Mouse (Mus musculus): Measurements from ENCODE around the gene Gm17428. TPM values are rescaled to one million over a fixed set of nuclear protein-coding genes. Genes with fewer than 3 reads are reported as not detected.
A peak's percentile ranks its signal among the peaks of the same experiment; 100 is the strongest.

The Gm17428 gene
- not detected in 2 replicates for polyA plus RNA-seq (2016; fragmentation: Nextera tagmentation; extraction: Ambion mirVana)

DNA sequence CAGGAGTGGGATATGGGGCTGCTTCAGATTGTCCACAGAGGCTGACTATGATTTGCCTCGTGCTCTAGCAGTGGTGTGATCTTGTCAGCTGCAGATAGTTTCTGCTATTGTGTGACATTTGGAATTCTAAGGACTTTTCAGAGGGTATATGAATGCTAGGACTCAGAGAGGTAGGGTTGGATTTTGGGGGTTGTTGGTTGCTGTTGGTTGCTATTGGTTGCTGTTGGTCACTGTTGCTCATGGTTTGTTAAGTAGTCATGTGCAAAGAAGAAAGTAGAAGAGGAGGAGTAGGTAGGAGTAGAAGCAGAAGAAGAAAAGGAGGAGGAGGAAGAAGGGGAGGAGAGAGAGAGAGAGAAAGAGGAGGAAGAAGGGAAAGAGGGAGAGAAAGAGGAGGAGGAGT, at the start of gene Gm17428:
Gene Gm17428, plus strand, starts transcription at position 301 of the 400 bp plus-strand sequence.
- ATAC-seq (ENCODE audit: low FRiP score, low read depth): no peak
- H3K4me2 ChIP-seq (replicated peaks): no peak within 1 kb of the TSS
- WGBS: 91% methylated on average over 1 of the region's 1 CpGs
- no peaks in the 10 kb centered on the region for H3K9me3 ChIP-seq
- H3K27me3 ChIP-seq (replicated peaks): no peaks in the 10 kb centered on the region
- peaks cover 9% of the 10 kb centered on the region; the same call in 1 of the 2 replicates for H3K4me1 ChIP-seq
- H3K36me3 ChIP-seq: no peaks in the 10 kb centered on the region
- H3K9ac ChIP-seq: no peak within 1 kb of the TSS
- no peak within 1 kb of the TSS for H3K27ac ChIP-seq
- no peak within 1 kb of the TSS for H3K4me3 ChIP-seq

DNA sequence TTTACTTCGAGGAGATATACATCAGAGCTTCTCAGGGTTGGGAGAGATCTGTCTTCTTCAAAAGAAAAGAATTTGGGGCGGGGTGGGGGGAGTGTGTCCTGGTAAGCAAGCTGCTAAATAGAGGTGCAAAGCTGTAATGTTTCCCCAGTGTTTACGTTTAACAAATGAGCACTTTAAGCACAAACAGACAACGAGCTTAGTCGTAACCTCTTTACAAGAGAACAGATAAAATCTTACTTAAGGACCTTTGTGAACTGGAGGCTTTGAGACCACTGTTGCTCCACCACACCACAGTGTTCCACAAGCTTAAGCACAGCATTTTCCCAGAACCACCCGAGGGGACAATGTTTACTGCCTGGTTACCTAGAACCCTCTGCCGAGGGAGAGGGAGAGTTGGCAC, 49.4 kb upstream of the Gm17428 start:
- Histone ChIP-seq H3K27me3 (replicated peaks) (no peaks in the 10 kb centered on the region; the same call in 1 of the 2 replicates), H3K4me1 (peaks cover 28% of the 10 kb centered on the region), H3K36me3 (no peaks in the 10 kb centered on the region), H3K4me3 (peak overlapping the region; percentile 53; the same call in 1 of the 2 replicates), H3K4me2 (replicated peaks) (peak overlapping the region; percentile 92), H3K9me3 (no peaks in the 10 kb centered on the region), H3K27ac (peak overlapping the region; percentile 89; the same call in 1 of the 2 replicates), H3K9ac (peak overlapping the region; percentile 85)
- no peak for ATAC-seq (ENCODE audit: low FRiP score, low read depth)
- WGBS: 11% methylated on average over 7 of the region's 7 CpGs

DNA sequence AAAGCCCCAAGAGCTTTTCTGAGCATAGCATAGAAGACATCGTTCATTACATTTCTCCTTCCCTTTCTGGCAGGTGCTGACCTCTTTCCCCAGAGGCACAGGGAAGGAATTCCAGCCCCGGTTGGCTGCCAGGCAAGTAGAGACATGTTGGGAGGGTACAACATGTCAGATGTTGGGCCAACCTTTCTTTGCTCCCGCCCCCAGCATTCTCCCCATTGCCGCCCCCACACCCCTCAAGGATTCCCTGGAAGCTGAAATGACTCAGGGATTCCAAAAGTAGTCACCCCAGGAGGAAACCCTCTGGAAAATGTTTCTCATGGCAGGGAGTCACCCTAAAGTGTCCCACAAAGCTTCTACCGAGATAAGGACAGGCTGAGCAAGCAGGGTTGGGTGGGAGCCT, 46.9 kb upstream of the Gm17428 start:
- Histone ChIP-seq H3K4me2 (replicated peaks) (no peak overlapping the region), H3K4me1 (peaks cover 20% of the 10 kb centered on the region), H3K4me3 (no peak overlapping the region), H3K27ac (no peak overlapping the region), H3K9me3 (no peaks in the 10 kb centered on the region), H3K36me3 (no peaks in the 10 kb centered on the region), H3K27me3 (replicated peaks) (no peaks in the 10 kb centered on the region; the same call in 1 of the 2 replicates), H3K9ac (no peak overlapping the region)
- no peak for ATAC-seq (ENCODE audit: low FRiP score, low read depth)
- 82% methylated on average over 5 of the region's 5 CpGs for WGBS

DNA sequence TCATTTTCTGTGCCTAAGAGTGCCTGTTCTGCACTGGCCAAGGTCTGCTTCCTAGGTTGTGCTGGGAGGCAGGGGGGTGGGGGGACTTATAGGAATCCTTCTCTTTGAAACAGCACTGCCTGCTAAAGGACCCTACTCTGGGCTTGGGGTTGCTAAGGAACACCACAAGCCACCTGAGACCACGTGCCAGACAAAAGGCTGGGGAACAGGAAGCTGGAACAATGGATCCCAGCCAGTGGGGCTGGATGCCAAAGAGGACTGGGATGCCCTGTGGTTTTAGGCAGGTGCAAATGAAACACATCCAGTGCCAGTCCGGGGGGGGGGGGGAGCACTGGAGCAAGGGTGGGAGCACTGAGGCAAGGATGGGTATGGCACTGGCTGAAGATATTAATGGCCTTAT, 46.3 kb upstream of the Gm17428 start:
- Histone ChIP-seq H3K4me1 (peaks cover 15% of the 10 kb centered on the region), H3K27ac (no peak overlapping the region), H3K4me3 (no peak overlapping the region), H3K4me2 (replicated peaks) (no peak overlapping the region), H3K36me3 (no peaks in the 10 kb centered on the region), H3K9me3 (no peaks in the 10 kb centered on the region), H3K27me3 (replicated peaks) (no peaks in the 10 kb centered on the region; the same call in 1 of the 2 replicates), H3K9ac (no peak overlapping the region)
- ATAC-seq (ENCODE audit: low FRiP score, low read depth): no peak
- 5% methylated on average over 2 of the region's 2 CpGs for WGBS

DNA sequence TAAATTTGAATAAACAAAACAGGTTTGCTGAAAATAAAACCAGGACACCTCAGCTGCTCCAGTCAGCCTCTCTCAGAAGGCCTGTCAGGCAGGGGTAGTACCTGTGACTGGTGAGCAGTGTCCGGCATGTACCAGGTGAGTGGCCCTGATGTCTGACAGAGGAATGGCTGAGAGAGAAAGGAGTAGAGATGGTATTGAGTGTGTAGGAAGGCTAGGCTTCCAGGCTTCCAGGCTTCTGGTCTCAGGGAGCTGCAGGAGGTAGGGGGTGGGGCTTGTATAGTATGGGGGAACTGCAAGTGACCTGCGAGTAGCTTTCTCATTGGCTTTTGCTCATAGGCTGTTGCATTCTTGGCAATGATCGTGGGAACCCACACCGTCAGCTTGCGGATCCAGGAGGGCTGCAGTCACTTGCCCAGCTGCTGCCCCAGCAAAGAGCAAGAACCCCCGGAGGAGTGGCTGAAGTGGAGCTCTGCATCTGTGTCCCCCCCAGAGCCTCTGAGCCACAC, 44.0 kb upstream of the Gm17428 start, which contains the start of gene Il25:
Gene Il25, plus strand, starts transcription at position 51 of the 506 bp plus-strand sequence.
- Histone ChIP-seq H3K27ac (no peak within 1 kb of the TSS), H3K4me1 (peaks cover 20% of the 10 kb centered on the region), H3K27me3 (replicated peaks) (no peaks in the 10 kb centered on the region), H3K4me3 (no peak within 1 kb of the TSS), H3K4me2 (replicated peaks) (peak within 1 kb of the TSS; percentile 35), H3K9ac (no peak within 1 kb of the TSS), H3K9me3 (no peaks in the 10 kb centered on the region), H3K36me3 (no peaks in the 10 kb centered on the region)
- no peak for ATAC-seq (ENCODE audit: low FRiP score, low read depth)
- 33% methylated on average over 6 of the region's 6 CpGs for WGBS

DNA sequence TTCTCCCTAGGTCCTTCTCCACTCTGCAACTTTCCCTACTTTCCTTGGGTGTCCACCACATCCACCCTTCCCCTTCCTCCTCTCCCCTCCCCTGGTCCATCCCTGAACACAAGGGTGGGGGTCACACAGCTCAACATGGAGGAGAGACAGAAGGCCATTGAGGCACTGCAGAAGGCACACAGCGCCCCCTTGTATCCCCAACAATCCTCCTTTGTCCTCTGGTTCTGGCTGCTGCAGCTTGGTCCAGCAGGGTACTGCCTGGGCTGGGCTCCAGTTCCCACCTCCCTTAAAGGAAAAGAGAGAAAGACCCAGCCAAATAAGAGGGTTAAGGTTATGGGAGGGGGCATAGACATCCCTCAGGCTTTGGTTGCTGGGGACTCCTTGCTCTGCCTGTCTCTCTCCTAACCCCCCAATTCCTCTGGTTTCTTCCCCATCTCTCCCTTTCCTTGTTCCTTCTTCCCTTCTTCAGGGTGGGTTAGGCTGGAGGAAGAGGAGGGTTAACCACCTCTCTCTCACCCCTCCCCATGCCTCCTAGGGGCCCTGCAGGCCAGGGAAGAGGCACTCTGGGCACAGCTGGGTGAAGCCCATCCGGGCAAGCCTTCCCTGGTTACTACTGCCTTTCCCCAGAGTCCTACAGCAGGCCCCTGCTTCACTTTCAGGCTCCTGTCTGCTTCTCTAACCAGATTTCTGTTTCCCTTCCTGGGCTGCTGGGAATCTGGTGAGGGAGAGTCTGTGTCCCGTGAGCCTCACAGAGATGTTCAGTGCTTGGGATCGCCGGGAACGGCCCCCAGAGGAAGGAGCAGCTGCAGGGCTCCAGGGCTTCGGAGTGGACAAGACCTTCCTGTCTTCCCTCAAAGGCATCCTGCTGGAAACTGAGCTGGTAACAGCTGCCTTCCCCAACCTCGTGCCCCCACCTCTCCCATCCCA, 40.6 kb upstream of the Gm17428 start, which contains the start of gene Cmtm5:
Gene Cmtm5, plus strand, starts transcription at position 358 of the 927 bp plus-strand sequence.
- Histone ChIP-seq H3K9ac (peak within 1 kb of the TSS; percentile 42; the same call in 1 of the 2 replicates), H3K4me2 (replicated peaks) (peak within 1 kb of the TSS; percentile 38), H3K9me3 (no peaks in the 10 kb centered on the region), H3K27me3 (replicated peaks) (no peaks in the 10 kb centered on the region), H3K4me1 (peaks cover 17% of the 10 kb centered on the region), H3K27ac (peak within 1 kb of the TSS; percentile 50; the same call in 1 of the 2 replicates), H3K36me3 (no peaks in the 10 kb centered on the region), H3K4me3 (no peak within 1 kb of the TSS)
- 0 out of 2 replicates have a peak, but pooled peaks have one; percentile 26 for ATAC-seq (ENCODE audit: low FRiP score, low read depth)
- WGBS: 32% methylated on average over 8 of the region's 8 CpGs

DNA sequence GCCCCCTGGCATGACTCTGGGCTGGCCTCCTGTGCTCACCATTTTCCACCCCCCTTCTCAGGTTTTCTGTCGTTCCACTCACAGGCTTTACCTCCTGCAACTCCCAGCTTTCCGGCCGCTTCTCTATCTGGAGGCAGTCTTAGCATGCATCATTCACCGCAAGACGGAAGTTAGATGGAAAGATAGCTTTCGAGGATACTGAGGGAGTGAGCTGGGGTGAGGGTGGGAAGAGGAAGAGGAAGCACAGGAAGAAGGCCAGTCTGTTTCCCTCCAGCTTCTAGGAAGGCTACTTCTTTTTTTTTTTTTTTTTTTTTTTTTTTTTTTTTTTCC, 39.9 kb upstream of the Gm17428 start:
- H3K9me3 ChIP-seq: no peaks in the 10 kb centered on the region
- H3K9ac ChIP-seq: peak overlapping the region; percentile 42; the same call in 1 of the 2 replicates
- peaks cover 17% of the 10 kb centered on the region for H3K4me1 ChIP-seq
- no peaks in the 10 kb centered on the region for H3K27me3 ChIP-seq (replicated peaks)
- H3K36me3 ChIP-seq: no peaks in the 10 kb centered on the region
- H3K4me2 ChIP-seq (replicated peaks): peak overlapping the region; percentile 38
- ATAC-seq (ENCODE audit: low FRiP score, low read depth): no peak
- no peak overlapping the region for H3K27ac ChIP-seq
- H3K4me3 ChIP-seq: no peak overlapping the region
- WGBS: 63% methylated on average over 6 of the region's 6 CpGs

DNA sequence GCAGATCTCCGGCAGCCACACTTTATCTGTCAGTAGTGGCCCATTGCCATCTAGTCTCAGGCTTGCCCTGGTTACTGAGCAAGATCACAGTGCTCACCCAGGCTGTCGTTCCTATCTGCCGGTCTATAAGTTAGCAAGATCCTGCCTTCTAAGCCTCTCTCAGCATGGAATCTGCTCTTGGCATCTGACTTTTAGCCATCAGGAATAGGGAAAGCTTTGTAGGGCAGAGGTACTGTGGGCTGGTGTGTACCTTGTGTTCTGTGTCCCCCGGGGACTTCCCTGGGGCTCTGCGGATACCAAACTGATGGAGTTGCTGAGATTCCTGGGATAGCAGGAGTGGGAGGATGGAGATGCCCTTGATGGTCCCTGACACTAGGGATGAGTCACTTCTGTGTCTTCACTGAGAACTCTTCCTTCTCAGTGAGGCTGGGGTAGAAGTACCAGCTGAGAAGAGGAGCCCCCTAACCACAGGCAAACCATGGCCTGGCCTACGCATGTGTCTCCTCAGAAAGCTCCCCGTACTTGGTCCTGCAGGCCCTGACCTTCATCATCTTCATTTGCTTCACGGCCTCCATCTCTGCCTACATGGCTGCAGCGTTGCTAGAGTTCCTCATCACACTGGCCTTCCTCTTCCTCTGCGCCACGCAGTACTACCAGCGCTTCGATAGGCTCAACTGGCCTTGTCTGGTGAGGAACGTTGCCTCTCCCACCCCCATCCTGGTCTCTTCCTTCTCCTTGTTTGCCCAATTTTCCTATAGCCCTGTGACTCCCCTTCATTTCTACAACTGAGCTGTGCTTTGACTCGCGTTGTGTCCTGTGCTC, 39.2 kb upstream of the Gm17428 start:
- Histone ChIP-seq H3K9ac (no peak overlapping the region), H3K4me1 (peaks cover 16% of the 10 kb centered on the region), H3K9me3 (no peaks in the 10 kb centered on the region), H3K27ac (no peak overlapping the region), H3K27me3 (replicated peaks) (no peaks in the 10 kb centered on the region), H3K36me3 (no peaks in the 10 kb centered on the region), H3K4me3 (no peak overlapping the region), H3K4me2 (replicated peaks) (no peak overlapping the region)
- no peak for ATAC-seq (ENCODE audit: low FRiP score, low read depth)
- WGBS: 88% methylated on average over 16 of the region's 16 CpGs

DNA sequence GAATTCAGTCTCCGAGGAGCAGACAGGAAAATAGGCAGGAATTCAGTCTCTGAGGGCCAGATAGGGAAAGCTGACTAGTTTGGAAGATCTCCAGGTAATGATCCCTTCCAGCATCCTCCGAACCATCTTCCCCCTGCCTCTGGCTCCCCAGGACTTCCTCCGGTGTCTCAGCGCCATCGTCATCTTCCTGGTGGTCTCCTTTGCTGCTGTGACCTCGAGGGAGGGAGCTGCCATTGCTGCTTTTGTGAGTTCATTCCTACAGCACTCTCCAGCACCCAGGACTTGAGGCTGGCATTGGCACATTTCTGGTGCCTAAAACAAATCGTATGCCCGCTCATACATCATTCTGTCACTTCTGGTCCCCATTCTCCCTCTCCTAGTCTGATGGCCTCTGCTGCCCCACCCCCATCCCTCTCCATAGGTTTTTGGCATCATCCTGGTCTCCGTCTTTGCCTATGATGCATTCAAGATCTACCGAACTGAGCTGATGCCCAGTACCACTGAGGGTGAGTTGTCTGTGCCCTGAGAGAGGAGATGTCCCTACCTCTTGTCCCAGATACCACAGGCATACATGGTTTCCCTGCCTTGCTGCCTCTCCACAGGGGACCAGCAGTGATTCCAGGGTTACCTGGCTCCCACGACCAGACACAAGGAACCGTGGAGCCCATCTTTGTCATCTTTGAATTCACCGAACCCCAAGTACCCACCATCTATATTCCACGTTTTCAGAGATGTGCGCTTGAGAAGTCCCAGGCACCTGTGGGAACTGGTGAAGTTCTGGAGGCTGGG, 38.1 kb upstream of the Gm17428 start:
- no peak for ATAC-seq (ENCODE audit: low FRiP score, low read depth)
- H3K27me3 ChIP-seq (replicated peaks): no peaks in the 10 kb centered on the region
- WGBS: 82% methylated on average over 15 of the region's 15 CpGs

DNA sequence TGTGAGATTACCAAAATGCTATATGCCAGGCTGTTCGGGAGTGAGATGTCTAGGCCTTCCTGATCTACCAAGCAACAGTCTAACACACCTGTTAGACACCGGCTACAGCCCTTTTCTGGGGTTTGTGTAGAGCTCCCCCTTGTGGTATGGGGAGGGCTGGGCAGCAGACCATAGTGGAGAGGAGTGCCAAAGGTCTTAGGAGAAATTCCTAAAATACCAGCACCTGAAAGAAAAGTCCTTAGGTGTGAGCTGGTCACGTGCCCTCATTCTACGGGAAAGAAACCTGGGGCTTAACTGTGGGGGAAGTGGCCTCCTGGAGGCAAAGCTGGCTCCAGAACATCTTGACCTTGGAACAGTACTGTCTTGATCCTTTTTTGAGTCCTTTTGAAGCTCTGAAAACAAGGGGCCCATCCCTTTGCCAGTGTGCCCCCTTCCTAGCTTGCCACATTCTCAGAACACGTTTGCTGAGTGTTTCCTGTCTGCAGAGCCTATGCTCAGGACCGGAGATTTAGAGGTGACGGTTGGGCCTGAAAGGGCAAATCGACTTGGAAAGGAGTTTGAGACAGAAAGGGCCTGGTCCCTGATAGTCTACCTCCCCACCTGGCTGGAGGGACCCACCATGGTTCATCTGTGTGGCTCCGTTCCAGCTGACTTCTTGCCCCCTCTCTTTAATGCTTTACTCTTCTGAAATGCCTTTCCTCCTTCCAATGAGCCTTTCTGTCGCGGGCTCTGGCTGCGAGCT, 37.1 kb upstream of the Gm17428 start:
- no peak overlapping the region; the same call in 1 of the 2 replicates for H3K9ac ChIP-seq
- no peaks in the 10 kb centered on the region for H3K27me3 ChIP-seq (replicated peaks)
- H3K4me2 ChIP-seq (replicated peaks): no peak overlapping the region
- no peak overlapping the region for H3K4me3 ChIP-seq
- H3K27ac ChIP-seq: no peak overlapping the region
- peaks cover 10% of the 10 kb centered on the region for H3K4me1 ChIP-seq
- 55% methylated on average over 12 of the region's 12 CpGs for WGBS
- H3K36me3 ChIP-seq: no peaks in the 10 kb centered on the region
- H3K9me3 ChIP-seq: no peaks in the 10 kb centered on the region
- no peak for ATAC-seq (ENCODE audit: low FRiP score, low read depth)

More for the DNA sequence above, 38.1 kb upstream of the Gm17428 start:
- peaks cover 10% of the 10 kb centered on the region for H3K4me1 ChIP-seq
- H3K9me3 ChIP-seq: no peaks in the 10 kb centered on the region
- no peak overlapping the region for H3K4me2 ChIP-seq (replicated peaks)
- no peak overlapping the region for H3K4me3 ChIP-seq
- H3K36me3 ChIP-seq: no peaks in the 10 kb centered on the region
- no peak overlapping the region for H3K27ac ChIP-seq
- H3K9ac ChIP-seq: no peak overlapping the region

DNA sequence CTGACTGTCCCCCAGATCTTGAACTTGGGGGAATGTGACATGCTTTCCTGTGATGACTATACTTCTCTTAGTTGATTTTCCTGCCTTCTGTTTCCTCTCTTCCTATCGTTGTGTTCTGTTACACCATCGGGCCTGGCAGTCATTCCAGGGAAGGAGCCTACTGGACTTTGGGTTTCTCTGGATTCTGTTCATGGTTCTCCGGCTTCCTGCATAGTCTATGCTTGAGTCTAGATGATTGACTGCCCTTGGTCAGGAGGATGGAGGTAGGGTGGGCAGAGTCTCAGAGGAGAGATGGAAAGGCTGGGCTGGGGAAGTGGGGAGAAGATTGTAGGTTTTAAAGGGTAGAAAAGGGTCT, 36.6 kb upstream of the Gm17428 start:
- ATAC-seq (ENCODE audit: low FRiP score, low read depth): no peak
- 85% methylated on average over 3 of the region's 3 CpGs for WGBS

More for the DNA sequence above, 36.6 kb upstream of the Gm17428 start:
- peaks cover 10% of the 10 kb centered on the region for H3K4me1 ChIP-seq
- no peaks in the 10 kb centered on the region for H3K9me3 ChIP-seq
- H3K9ac ChIP-seq: no peak overlapping the region; the same call in 1 of the 2 replicates
- H3K4me3 ChIP-seq: no peak overlapping the region
- no peak overlapping the region for H3K4me2 ChIP-seq (replicated peaks)
- H3K36me3 ChIP-seq: no peaks in the 10 kb centered on the region
- H3K27ac ChIP-seq: no peak overlapping the region
- H3K27me3 ChIP-seq (replicated peaks): no peaks in the 10 kb centered on the region

All from neural tube, embryonic 12.5 days (tissue).